Mouse (Mus musculus): ENCODE data around the gene Tmem161a. TPM values are rescaled to one million over a fixed set of nuclear protein-coding genes. Genes with fewer than 3 reads are reported as not detected.
A peak's percentile ranks its signal among the peaks of the same experiment; 100 is the strongest.
"Not testable (repeated sequence)": the region's sequence is repeated elsewhere in the genome, so short reads cannot be mapped to it uniquely, and the experiment has no call there.

Tmem161a gene
- total RNA-seq, 2 experiments from 2014 or later = 46.4 to 59.0 TPM

GRCm38 (mm10) chr8:70201417-70201816, 29.3 kb downstream of the Tmem161a start:
- no peak for DNase-seq (ENCODE audit: low spot score in 2 of 2)
- peak overlapping the region; percentile 83 for H3K27ac ChIP-seq
- H3K4me3 ChIP-seq = no peak overlapping the region
- TF ChIP-seq CTCF (conservative IDR thresholded peaks at IDR 0.05) = no peak

- DNase-seq (ENCODE audit: low spot score in 2 of 2) = no peak
- Histone ChIP-seq H3K4me3 (no peak overlapping the region), H3K27ac (peak overlapping the region; percentile 83)
- no peak for TF ChIP-seq CTCF (conservative IDR thresholded peaks at IDR 0.05)
Measured at GRCm38 (mm10) chr8:70203072-70203471, 30.9 kb downstream of the Tmem161a start.

- no peak for DNase-seq (ENCODE audit: low spot score in 2 of 2)
- H3K27ac ChIP-seq = peak overlapping the region; percentile 19; the same call in 1 of the 2 replicates
- no peak for TF ChIP-seq CTCF (conservative IDR thresholded peaks at IDR 0.05)
- H3K4me3 ChIP-seq = no peak overlapping the region
Measured at GRCm38 (mm10) chr8:70204757-70205156, 32.6 kb downstream of the Tmem161a start.

GRCm38 (mm10) chr8:70208130-70208529, 36.0 kb downstream of the Tmem161a start:
- Histone ChIP-seq H3K4me3 (no peak overlapping the region), H3K27ac (peak overlapping the region; percentile 11; the same call in 1 of the 2 replicates)
- DNase-seq (ENCODE audit: low spot score in 2 of 2) = no peak
- TF ChIP-seq CTCF (conservative IDR thresholded peaks at IDR 0.05) = peak; percentile 30

- Histone ChIP-seq H3K4me3 (peak overlapping the region; percentile 71), H3K27ac (peak overlapping the region; percentile 66)
- peak; percentile 27 for TF ChIP-seq CTCF (conservative IDR thresholded peaks at IDR 0.05)
- DNase-seq (ENCODE audit: low spot score in 2 of 2) = peak in 1 of 2 experiments; percentile 44
Measured at GRCm38 (mm10) chr8:70210538-70210937, 38.4 kb downstream of the Tmem161a start.

- H3K4me3 ChIP-seq = peak overlapping the region; percentile 71
- DNase-seq (ENCODE audit: low spot score in 2 of 2) = no peak
- TF ChIP-seq CTCF (conservative IDR thresholded peaks at IDR 0.05) = no peak
- H3K27ac ChIP-seq = peak overlapping the region; percentile 91
Measured at GRCm38 (mm10) chr8:70211275-70211674, 39.1 kb downstream of the Tmem161a start.

- DNase-seq (ENCODE audit: low spot score in 2 of 2) = peak in 1 of 2 experiments; percentile 39
- no peak for TF ChIP-seq CTCF (conservative IDR thresholded peaks at IDR 0.05)
- H3K4me3 ChIP-seq = peak overlapping the region; percentile 71
Measured at GRCm38 (mm10) chr8:70211726-70212111, 39.6 kb downstream of the Tmem161a start.

GRCm38 (mm10) chr8:70212112-70213055, 40.2 kb downstream of the Tmem161a start, which contains the start of gene Slc25a42:
Slc25a42 (minus strand) TSS chr8:70212305.
- peak; percentile 98 to 100 for DNase-seq (ENCODE audit: low spot score in 2 of 2)
- H3K27ac ChIP-seq = peak within 1 kb of the TSS; percentile 91
- 0 out of 2 replicates have a peak, but pooled peaks have one; percentile 11 for TF ChIP-seq CTCF (conservative IDR thresholded peaks at IDR 0.05)
- H3K4me3 ChIP-seq = peak within 1 kb of the TSS; percentile 71

More at GRCm38 (mm10) chr8:70211726-70212111, 39.6 kb downstream of the Tmem161a start:
- H3K27ac ChIP-seq = peak overlapping the region; percentile 91

- no peak overlapping the region for H3K4me3 ChIP-seq
- TF ChIP-seq CTCF (conservative IDR thresholded peaks at IDR 0.05) = no peak
- no peak for DNase-seq (ENCODE audit: low spot score in 2 of 2)
- H3K27ac ChIP-seq = no peak overlapping the region
Measured at GRCm38 (mm10) chr8:70214411-70214810, 42.3 kb downstream of the Tmem161a start.

- Histone ChIP-seq H3K27ac (peak overlapping the region; percentile 57; the same call in 1 of the 2 replicates), H3K4me3 (no peak overlapping the region)
- DNase-seq (ENCODE audit: low spot score in 2 of 2) = no peak
- no peak for TF ChIP-seq CTCF (conservative IDR thresholded peaks at IDR 0.05)
Measured at GRCm38 (mm10) chr8:70215092-70215491, 42.9 kb downstream of the Tmem161a start.

- DNase-seq (ENCODE audit: low spot score in 2 of 2); H3K4me3 ChIP-seq: not testable (repeated sequence)
- H3K27ac ChIP-seq = peak overlapping the region; percentile 57; the same call in 1 of the 2 replicates
Measured at GRCm38 (mm10) chr8:70216161-70216560, 44.0 kb downstream of the Tmem161a start.

- no peak for TF ChIP-seq CTCF (conservative IDR thresholded peaks at IDR 0.05)
- Histone ChIP-seq H3K27ac (peak overlapping the region; percentile 57; the same call in 1 of the 2 replicates), H3K4me3 (no peak overlapping the region)
Measured at GRCm38 (mm10) chr8:70216566-70216965, 44.4 kb downstream of the Tmem161a start.

GRCm38 (mm10) chr8:70217441-70217840, 45.3 kb downstream of the Tmem161a start:
- TF ChIP-seq CTCF (conservative IDR thresholded peaks at IDR 0.05) = no peak
- Histone ChIP-seq H3K27ac (no peak overlapping the region), H3K4me3 (no peak overlapping the region)
- no peak for DNase-seq (ENCODE audit: low spot score in 2 of 2)

More at GRCm38 (mm10) chr8:70216566-70216965, 44.4 kb downstream of the Tmem161a start:
- DNase-seq (ENCODE audit: low spot score in 2 of 2) = peak; percentile 68 to 82
